Mouse (Mus musculus): ENCODE results near the gene Inka1.

The Inka1 gene

DNA sequence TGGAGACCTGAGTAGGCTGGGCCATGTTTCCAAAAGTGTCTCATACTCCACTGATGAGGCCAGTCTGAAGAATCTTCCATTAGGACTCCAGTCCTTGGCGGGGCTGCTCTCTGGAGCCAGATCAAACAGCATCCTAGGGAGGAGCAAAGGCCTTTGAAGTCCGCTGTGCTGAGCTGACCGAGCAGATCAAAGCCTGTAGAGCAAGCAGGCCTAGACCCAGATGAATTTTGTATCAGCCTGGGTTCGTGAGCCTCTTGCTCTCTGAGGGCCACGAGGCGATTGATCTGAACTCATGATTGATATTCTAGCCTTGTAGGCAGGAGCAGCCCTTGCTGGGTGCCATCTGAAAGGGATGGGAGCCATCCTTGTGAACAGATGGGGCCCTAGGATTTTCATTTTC, 25.8 kb downstream of the Inka1 start:
- DNase-seq (ENCODE audit: inconsistent age in 2 of 2, low spot score in 1 of 2) = peak; percentile 68 to 80

DNA sequence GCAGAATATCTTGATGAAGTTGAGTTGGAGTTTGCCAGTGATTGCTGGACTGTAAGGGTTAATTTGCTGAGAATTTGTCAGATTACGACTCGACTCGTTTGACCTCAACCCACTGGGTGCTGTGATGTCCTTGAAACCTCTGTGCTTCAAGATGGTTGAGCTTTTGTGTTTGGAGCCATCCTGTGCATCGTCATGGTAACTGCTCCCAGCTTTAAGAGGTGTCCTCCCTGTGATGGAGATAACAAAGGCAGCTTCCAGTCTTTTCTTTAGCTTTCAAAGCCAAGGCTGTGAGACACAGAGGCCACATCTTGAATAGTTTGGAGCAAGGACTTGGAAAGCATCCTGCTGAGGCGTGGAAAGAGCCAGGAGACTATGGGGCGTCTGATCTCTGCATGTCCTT, 28.5 kb downstream of the Inka1 start:
- DNase-seq (ENCODE audit: inconsistent age in 2 of 2, low spot score in 1 of 2) = peak in 1 of 2 experiments; percentile 31

DNA sequence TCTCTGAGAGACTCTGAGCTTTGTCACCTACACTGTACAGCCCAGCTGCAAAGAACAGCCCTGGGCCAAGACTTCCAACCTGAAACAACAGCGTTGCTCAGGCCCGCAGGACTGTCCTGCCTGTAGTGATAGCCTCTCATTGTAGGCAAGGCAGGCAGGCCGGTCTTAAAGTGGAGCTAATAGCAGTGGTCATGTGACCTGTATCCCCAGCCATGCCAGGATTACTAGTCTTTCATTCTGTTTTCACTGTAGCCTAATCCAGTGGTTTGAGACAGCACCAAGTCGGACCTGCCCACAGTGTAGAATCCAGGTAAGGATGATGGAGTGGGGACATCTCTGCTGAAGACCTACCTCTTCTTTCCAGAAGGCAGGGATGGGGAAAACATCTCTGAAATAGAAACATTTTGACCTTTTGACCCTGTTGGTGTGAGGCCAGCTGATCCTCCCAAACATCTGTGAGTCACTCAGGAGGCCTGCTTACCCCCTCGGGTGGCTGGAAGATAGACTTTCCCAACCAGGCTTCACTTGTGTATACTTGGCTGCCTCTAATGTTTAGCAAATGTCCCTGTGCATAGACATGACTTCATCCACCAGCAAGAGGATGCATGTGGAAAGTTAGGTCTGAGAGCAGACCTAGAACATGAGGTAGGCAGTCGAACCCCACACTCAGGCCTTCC, 29.9 kb downstream of the Inka1 start:
- DNase-seq (ENCODE audit: inconsistent age in 2 of 2, low spot score in 1 of 2) = peak in 1 of 2 experiments; percentile 27

DNA sequence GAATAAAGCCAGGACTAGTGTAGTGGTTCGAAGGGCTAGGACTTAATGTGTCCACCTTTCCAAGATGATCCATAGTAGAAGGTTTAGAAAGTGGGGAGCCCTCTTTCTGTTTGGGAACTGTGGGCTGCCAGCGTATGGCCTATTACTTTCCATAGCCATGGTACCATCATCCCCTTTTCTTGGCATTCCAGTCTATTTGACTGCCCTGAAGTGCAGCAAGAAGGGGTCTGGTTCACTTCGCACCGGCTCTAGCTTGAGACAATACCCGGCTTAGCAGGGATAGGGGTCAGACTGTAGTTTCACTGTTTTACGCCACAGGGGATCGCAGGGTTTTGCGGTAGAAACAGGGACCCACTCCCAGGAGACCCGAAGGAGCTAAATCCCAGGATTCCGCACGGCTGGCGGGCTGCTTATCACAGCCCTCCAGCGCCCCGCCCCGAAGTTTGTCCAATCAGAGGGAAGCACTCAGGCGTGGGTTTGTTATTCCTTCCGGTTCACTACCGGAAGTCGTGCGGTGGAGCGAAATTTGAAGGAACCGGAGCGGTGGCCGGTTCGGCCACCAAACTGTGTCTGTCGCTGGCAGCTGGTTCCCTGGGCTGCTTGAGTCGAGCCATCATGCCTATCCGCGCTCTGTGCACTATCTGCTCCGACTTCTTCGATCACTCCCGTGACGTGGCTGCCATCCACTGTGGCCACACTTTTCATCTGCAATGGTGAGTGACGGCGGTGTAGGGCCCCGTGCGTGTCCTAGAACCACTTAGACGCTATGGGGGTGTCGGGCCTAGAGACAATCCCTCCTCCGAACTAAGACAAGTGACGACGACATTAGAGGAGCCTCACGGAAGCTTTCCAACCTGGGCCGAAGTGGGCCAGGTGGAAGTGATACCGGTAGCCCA, 35.0 kb downstream of the Inka1 start:
- DNase-seq (ENCODE audit: inconsistent age in 2 of 2, low spot score in 1 of 2) = peak; percentile 92 to 96

DNA sequence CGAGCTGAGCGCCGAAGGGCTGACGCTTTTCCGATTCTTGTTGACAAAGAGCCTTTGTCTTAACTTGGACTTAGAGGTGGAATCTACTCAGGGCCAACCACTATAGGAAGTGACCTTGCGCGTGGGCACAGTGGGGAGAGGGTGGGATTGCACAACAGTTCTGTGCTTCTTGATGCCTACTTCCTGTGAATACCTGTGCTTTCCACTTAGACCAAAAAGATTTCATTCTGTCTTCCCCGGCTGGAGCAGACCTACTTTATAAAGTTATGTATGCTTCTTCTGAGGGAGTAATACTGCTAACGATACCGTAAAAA, 35.8 kb downstream of the Inka1 start, which contains the start of gene Traip:
Traip (plus strand) TSS at position 215 of the 314 bp plus-strand sequence.
- DNase-seq (ENCODE audit: inconsistent age in 2 of 2, low spot score in 1 of 2) = no peak

DNA sequence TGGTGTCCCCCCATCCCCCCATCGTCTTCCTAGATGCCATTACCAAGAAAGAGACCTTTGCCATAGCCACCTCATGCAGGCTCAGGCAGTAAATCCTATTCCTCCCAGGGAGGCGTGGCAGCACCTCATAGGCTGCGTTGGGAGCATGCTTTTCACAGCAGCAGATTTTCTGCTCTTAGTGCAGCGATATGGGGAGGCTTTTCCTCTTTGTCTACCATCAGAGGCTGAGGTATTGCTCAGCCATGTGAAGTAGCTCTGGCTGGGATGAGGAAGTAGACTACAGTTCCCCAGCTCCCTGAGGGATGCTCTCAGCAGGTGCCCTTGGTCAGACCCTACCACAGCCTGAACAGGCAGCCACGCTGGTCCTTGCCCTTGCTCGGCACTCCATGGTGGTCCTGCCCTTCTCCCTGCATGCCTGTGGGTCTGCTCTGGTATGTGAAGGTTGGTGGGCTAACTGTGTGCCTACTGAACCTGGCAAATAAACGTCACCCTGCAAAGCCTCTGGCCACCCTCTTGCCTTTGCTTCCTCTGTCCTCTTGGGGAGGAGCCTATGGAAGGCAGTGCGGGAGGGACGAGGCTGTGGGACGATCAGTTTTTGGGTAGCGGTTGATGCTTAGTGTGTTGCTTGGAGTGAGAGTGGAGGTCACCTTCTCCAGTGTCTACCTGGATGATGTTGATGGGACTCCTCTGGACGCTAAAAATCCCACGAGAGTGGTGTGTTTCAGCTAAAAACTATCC, 36.3 kb downstream of the Inka1 start:
- no peak for DNase-seq (ENCODE audit: inconsistent age in 2 of 2, low spot score in 1 of 2)

DNA sequence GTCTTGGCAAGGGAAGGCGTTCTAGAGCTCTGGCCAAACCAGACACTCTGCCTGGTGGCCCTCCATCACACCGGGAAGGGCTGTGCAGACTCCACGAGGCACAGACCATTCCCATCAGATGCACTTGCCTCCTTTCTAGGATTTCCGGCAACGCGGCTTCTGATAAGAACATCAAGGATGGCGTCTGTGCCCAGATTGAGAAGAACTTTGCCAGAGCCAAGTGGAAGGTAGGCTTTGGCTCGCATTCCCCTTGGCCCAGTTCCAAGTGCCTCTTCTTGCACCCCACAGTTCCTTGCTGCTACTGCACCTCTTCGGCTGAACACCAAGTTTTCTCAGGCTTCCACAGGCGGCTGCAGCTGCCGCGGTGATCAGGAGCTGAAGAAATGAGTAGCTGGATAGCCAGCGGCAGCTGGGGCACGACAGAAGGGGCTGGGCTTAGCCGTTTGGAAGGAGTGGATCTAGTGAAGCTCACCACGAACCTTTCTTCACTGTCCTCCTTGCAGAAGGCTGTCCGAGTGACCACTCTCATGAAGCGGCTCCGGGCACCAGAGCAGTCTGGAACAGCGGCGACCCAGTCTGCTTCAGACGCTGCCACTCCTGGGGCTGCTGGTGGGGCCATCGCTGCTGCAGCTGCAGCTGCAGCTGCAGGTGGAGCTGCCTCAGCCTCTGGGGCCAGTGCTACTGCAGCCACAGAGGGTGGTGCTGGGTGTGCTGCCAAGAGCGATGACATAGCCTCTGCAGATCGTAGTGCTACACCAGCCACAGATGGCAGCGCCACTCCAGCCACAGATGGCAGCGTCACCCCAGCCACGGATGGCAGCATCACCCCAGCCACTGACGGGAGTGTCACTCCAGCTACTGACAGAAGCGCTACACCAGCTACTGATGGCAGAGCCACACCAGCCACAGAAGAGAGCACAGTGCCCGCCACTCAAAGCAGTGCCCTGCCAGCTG, 38.2 kb downstream of the Inka1 start:
- DNase-seq (ENCODE audit: inconsistent age in 2 of 2, low spot score in 1 of 2) = no peak

DNA sequence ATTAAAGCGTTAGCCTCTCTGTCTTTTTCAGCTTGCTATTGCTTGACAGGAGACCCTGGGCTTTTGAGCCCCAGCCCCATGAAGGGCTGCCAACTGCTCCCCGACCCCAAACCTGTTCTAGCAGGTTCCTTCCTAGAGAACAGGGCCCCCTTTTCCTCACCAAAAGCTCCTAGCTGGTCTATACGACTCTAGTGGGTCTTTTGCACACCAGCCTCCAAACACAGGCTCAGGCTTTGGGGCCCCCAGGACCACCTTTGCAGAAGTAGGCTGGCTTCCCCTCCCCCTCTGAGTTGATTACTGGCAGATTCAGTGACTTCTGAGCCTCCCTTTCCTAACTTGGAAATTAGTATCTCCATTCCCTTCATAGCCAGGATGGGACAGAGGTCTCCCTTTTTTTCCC, 48.8 kb downstream of the Inka1 start:
- DNase-seq (ENCODE audit: inconsistent age in 2 of 2, low spot score in 1 of 2) = no peak

DNA sequence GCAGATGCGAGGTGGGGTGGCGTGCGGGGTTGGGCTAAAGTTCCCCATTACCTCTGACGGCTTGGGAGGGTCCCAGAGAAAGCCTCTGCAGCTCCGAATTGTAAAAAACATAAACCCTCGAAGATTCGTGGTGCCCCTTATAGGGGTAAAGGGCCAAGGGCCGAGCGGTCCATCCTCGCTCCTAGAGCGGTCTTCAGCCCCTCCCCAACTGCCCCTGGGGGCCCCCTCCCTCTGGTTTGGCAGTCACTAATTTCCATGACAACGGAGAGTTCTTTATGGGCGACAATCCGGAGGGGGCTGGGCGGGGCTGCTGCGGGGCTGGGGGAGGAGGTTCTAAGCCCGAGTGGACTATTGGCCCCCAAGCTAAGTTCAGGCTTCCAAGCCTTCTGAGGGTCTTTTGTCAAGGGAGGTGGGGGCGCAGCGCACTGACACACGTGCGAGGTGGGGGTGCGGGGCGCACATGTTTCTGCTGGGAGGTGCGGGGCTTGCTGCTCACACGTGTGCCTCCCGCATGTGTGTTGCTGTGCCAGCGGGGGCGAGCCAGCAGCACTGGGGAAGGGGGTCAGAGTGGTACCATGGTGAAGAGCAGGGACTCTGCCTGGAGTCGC, 49.4 kb downstream of the Inka1 start:
- DNase-seq (ENCODE audit: inconsistent age in 2 of 2, low spot score in 1 of 2) = peak in 1 of 2 experiments; percentile 58

DNA sequence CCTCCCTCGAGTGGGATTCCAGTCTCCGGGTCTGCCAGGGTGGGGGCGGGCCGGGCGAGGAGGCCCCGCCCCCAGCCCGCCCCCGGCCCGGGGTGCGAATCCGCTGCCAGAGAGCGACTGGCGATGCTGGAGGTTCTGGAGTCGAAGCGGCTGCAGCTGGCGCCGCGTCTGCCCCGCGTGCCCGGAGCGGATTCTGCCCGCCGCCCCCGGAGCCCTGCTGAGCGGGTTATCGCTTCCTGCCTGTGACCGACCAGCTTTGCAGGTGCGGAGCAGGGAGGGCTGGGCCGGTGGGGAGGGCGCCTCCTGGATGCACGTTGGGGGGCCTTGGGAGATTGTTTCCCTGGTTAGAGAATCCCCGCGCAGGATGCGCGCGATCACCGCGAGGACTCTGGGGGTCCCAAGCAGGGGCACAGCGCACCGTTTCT, 49.9 kb downstream of the Inka1 start:
- DNase-seq (ENCODE audit: inconsistent age in 2 of 2, low spot score in 1 of 2) = peak in 1 of 2 experiments; percentile 69

DNA sequence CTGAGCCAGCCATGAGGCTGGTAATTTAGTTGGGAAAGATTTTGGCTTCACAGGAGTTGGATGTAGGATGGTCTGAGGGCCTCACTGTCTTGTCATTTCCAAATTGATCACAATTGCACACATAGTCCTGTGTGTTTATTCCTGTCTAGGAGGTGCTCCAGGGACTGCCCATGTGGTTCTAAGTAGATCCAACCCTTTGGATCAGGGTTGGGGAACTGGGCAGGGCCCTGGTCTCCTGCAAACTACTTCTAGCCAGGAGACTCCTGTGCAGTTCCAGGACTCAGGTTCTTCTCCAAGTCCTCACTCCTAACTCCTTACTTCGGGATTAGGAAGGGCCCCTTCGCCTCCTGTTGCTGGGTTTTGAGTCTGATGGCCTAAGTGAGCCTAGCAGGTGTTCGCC, 50.3 kb downstream of the Inka1 start, which contains the start of gene Camkv:
Camkv (plus strand) TSS at position 301 of the 400 bp plus-strand sequence.
- no peak for DNase-seq (ENCODE audit: inconsistent age in 2 of 2, low spot score in 1 of 2)

Measured in adrenal gland, adult (tissue).